Mouse (Mus musculus) midbrain, embryonic 11.5 days (tissue): ENCODE data around the gene Mfsd12. TPM values are rescaled to one million over a fixed set of nuclear protein-coding genes. Genes with fewer than 3 reads are reported as not detected.

ENCODE experiments used
- ATAC-seq: fragments of 200-750 bp; cut with Nextera tagmentation; 2 replicates; pipeline ENCODE4 v1.8.0; 2017; ENCODE audit warnings: moderate TSS enrichment, moderate library complexity; ENCODE audit not compliant: low FRiP score
- DNase-seq: peaks from one replicate; pipeline ENCODE4 v3.0.0; 2015; ENCODE audit warnings: low spot score; ENCODE audit errors: missing footprints
- H3K27ac ChIP-seq: fragments of 300-500 bp; sonication (generic); 2 replicates; pipeline ENCODE4 v1.5.1; 2014; ENCODE audit warnings: low read depth, low read length
- H3K27me3 ChIP-seq: fragments of 300-500 bp; sonication (generic); 2 replicates; pipeline ENCODE4 v1.6.1; 2014; ENCODE audit warnings: mild to moderate bottlenecking, low read length, moderate library complexity, mixed read lengths; ENCODE audit not compliant: control insufficient read depth, insufficient read depth
- H3K36me3 ChIP-seq: fragments of 300-500 bp; sonication (generic); 2 replicates; pipeline ENCODE4 v1.6.1; 2014; ENCODE audit warnings: mild to moderate bottlenecking, low read length, moderate library complexity, mixed read lengths; ENCODE audit not compliant: control insufficient read depth, insufficient read depth
- H3K4me1 ChIP-seq: fragments of 300-500 bp; sonication (generic); 2 replicates; pipeline ENCODE4 v1.6.1; 2014; ENCODE audit warnings: low read length; ENCODE audit not compliant: control insufficient read depth, insufficient read depth
- H3K4me2 ChIP-seq: fragments of 300-500 bp; sonication (generic); 2 replicates; pipeline ENCODE4 v1.6.1; 2014; ENCODE audit warnings: mild to moderate bottlenecking, moderate library complexity
- H3K4me3 ChIP-seq: fragments of 300-500 bp; sonication (generic); 2 replicates; pipeline ENCODE4 v1.5.1; 2014; ENCODE audit warnings: low read depth, low read length
- H3K9ac ChIP-seq: fragments of 300-500 bp; sonication (generic); 2 replicates; pipeline ENCODE4 v1.6.1; 2014; ENCODE audit warnings: low read length
- H3K9me3 ChIP-seq: fragments of 300-500 bp; sonication (generic); 2 replicates; pipeline ENCODE4 v1.6.1; 2016; ENCODE audit warnings: low read length; ENCODE audit not compliant: control insufficient read depth
- WGBS: fragments of 180-500 bp; shearing (Covaris S2); extraction: QIAGEN DNeasy Blood & Tissue Kit; methylation state at CpG from one replicate; pipeline ENCODE4 v1.1.7; 2014; 5-methylcytosine and 5-hydroxymethylcytosine counted together
- polyA plus RNA-seq: library from polyadenylated mRNA; unstranded; fragments of >200 nt; fragmentation: Nextera tagmentation; extraction: Ambion mirVana; gene quantifications from 2 replicates; pipeline ENCODE4 v1.2.1, GENCODE M21; 2014

Mfsd12 gene
- polyA plus RNA-seq, 1 experiment from 2014 or later: 4.4 TPM

DNA sequence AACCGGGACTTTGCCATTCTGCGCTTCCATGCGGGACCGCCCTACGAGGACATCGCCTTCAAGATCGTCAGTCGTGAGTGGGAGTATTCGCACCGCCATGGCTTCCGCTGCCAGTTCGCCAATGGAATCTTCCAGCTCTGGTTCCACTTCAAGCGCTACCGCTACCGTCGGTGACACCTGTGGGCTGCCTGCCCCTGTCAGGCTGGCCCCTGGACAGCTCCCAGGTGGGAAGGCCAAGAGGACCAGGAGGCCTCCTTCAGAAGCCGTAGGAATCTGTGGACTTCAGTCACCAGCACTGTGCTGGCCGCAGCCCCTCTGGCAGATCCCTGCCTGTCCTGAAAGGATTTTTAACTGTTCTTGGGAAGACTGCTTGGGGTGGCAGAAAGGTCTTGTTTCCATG is 31.5 kb upstream of the Mfsd12 start:
- 96% methylated on average over 18 of the region's 18 CpGs for whole genome bisulfite sequencing
- Histone ChIP-seq H3K9me3 (no peaks in the 10 kb centered on the region), H3K4me3 (no peak overlapping the region), H3K4me2 (no peak overlapping the region), H3K36me3 (peaks cover 42% of the 10 kb centered on the region), H3K27ac (no peak overlapping the region), H3K4me1 (peaks cover 8% of the 10 kb centered on the region), H3K9ac (no peak overlapping the region), H3K27me3 (no peaks in the 10 kb centered on the region)
- DNase-seq (no peak), ATAC-seq (no peak)

DNA sequence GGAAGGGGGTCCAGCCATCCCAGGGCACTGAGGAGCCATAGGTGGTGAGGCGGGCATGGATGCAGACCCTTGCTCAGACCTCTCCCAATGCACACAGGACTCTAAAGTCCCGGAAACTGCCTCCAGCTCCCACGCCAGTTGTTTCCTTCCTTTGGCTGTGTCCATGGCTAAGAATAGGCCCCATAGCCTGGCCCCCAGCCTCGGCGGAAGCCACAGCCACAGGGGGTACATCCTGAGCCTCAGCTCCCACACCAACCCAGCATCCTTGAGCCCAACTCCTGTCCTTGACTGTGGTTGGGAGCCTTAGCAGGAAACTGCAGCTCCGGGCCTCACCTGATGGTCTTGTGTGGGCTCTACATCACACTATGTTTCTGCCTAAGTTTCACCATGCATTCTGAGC is 30.4 kb upstream of the Mfsd12 start:
- Histone ChIP-seq H3K9ac (no peak overlapping the region), H3K4me2 (no peak overlapping the region), H3K27ac (no peak overlapping the region), H3K4me3 (no peak overlapping the region), H3K36me3 (peaks cover 42% of the 10 kb centered on the region), H3K4me1 (peaks cover 4% of the 10 kb centered on the region), H3K27me3 (no peaks in the 10 kb centered on the region), H3K9me3 (no peaks in the 10 kb centered on the region)
- 84% methylated on average over 5 of the region's 6 CpGs for WGBS
- DNase-seq (no peak), ATAC-seq (no peak)

GRCm38 (mm10) chr10:81327959-81328358 is 29.3 kb upstream of the Mfsd12 start:
- no peak overlapping the region for H3K4me3 ChIP-seq
- 42% methylated on average over 2 of the region's 2 CpGs for WGBS
- ATAC-seq: no peak
- no peak overlapping the region for H3K4me2 ChIP-seq
- H3K4me1 ChIP-seq: no peaks in the 10 kb centered on the region
- DNase-seq: no peak
- H3K9ac ChIP-seq: 0 out of 2 replicates have a peak overlapping the region, but pooled peaks have one; percentile 7
- H3K27me3 ChIP-seq: peaks cover 9% of the 10 kb centered on the region
- peaks cover 36% of the 10 kb centered on the region for H3K36me3 ChIP-seq
- no peak overlapping the region for H3K27ac ChIP-seq
- no peaks in the 10 kb centered on the region for H3K9me3 ChIP-seq

GRCm38 (mm10) chr10:81328386-81328785 is 28.9 kb upstream of the Mfsd12 start, which contains the start of gene Tbxa2r:
Gene Tbxa2r, plus strand, starts transcription at chr10:81328731.
- no peak for ATAC-seq
- Histone ChIP-seq H3K36me3 (peaks cover 33% of the 10 kb centered on the region), H3K4me2 (no peak within 1 kb of the TSS), H3K27me3 (peaks cover 9% of the 10 kb centered on the region), H3K9me3 (no peaks in the 10 kb centered on the region), H3K9ac (0 out of 2 replicates have a peak within 1 kb of the TSS, but pooled peaks have one; percentile 7), H3K4me3 (no peak within 1 kb of the TSS), H3K4me1 (no peaks in the 10 kb centered on the region), H3K27ac (no peak within 1 kb of the TSS)
- DNase-seq: no peak
- 10% methylated on average over 10 of the region's 10 CpGs for WGBS

DNA sequence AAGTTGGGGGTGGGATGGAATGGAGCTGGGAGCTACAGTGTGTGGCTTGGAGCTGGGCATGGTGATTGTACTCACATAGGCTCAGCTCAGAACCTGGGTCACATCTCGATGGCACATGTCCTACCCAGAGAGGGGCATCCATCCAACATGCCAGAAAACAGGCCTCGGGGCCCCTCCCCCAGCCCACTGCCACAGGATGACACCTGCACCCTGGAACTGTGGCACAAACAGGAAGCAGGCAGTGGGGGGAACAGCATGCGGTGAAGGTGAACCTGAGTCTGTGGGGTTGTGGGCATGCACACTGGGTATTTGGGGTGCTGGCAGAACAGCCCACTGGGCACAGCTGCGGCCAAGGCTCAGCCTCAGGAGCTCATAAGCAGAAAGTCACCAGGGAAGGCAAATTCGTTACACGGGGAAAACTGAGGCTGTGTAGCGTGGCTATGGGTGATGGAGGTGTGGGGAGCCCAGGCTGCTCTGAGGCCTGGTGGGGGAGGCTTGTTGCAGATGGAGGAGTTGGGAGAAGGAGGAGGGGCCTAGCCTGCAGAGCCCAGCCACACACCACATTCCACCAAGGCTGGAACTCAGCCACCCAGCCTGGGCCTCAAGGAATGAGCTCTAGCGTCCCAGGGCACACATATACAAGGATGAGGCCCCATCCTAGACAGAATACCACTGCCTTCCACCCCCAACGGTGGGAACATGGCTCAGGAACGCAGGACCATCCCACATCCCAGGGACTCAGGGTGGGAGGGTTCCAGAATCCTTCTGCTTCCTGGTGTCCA is 27.9 kb upstream of the Mfsd12 start:
- ATAC-seq (no peak), DNase-seq (no peak)
- peaks cover 23% of the 10 kb centered on the region for H3K36me3 ChIP-seq
- no peak overlapping the region for H3K4me3 ChIP-seq
- no peaks in the 10 kb centered on the region for H3K4me1 ChIP-seq
- no peak overlapping the region for H3K9ac ChIP-seq
- no peaks in the 10 kb centered on the region for H3K9me3 ChIP-seq
- 72% methylated on average over 10 of the region's 10 CpGs for WGBS
- H3K27ac ChIP-seq: no peak overlapping the region
- H3K4me2 ChIP-seq: no peak overlapping the region
- peaks cover 9% of the 10 kb centered on the region for H3K27me3 ChIP-seq

DNA sequence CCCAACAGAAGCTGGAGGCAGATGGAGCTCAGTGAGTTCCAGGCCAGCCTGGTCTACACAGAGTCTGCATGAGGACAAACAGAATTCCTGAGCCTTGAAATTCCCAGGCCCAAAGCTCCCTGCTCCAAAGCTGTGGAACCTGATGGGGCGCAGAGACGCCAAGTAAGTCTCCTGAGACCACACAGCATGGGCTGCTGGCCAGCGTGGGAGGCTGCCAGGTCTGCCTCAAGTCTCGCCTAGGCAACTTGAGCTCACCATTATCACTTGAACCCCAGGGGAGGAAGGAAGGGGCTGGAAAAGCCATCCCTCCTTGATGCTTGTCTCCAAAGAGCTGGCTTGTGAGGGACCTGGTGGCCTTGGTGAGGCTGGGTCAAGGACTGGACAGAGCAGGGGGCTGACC is 27.3 kb upstream of the Mfsd12 start:
- no peak for ATAC-seq
- Histone ChIP-seq H3K4me3 (no peak overlapping the region), H3K9me3 (no peaks in the 10 kb centered on the region), H3K9ac (no peak overlapping the region), H3K4me1 (no peaks in the 10 kb centered on the region), H3K27me3 (peaks cover 9% of the 10 kb centered on the region), H3K36me3 (peaks cover 17% of the 10 kb centered on the region), H3K27ac (no peak overlapping the region), H3K4me2 (no peak overlapping the region)
- 71% methylated on average over 4 of the region's 4 CpGs for WGBS
- DNase-seq: no peak

GRCm38 (mm10) chr10:81332277-81332676 is 25.0 kb upstream of the Mfsd12 start:
- Histone ChIP-seq H3K9me3 (no peaks in the 10 kb centered on the region), H3K36me3 (no peaks in the 10 kb centered on the region; the same call in 1 of the 2 replicates), H3K4me2 (no peak overlapping the region; the same call in 1 of the 2 replicates), H3K9ac (no peak overlapping the region), H3K27me3 (peaks cover 9% of the 10 kb centered on the region), H3K4me3 (no peak overlapping the region), H3K27ac (no peak overlapping the region), H3K4me1 (peaks cover 4% of the 10 kb centered on the region; the same call in 1 of the 2 replicates)
- WGBS: 9% methylated on average over 28 of the region's 29 CpGs
- ATAC-seq (no peak), DNase-seq (no peak)

DNA sequence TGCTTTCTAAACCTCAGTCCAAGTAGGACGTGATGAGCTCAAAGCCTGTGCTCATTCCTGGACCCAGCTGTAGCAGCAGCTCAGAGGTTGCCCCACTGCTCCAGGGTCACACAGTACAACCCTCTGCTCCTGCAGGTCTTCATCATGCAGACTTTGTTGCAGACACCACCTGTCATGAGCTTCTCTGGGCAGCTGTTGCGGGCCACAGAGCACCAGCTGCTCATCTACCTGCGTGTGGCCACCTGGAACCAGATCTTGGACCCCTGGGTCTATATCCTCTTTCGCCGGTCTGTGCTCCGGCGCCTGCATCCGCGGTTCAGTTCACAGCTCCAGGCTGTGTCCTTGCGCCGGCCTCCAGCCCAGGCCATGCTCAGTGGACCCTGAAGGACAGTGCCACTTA is 23.0 kb upstream of the Mfsd12 start:
- Histone ChIP-seq H3K27me3 (peaks cover 16% of the 10 kb centered on the region), H3K4me3 (no peak overlapping the region), H3K4me1 (peaks cover 4% of the 10 kb centered on the region; the same call in 1 of the 2 replicates), H3K9ac (no peak overlapping the region), H3K36me3 (no peaks in the 10 kb centered on the region), H3K27ac (no peak overlapping the region), H3K9me3 (no peaks in the 10 kb centered on the region), H3K4me2 (no peak overlapping the region)
- DNase-seq (peak; percentile 84), ATAC-seq (no peak)
- 44% methylated on average over 11 of the region's 11 CpGs for WGBS
